Mouse (Mus musculus) monocyte, adult 5-6 weeks (primary cell): ENCODE measurements around the gene Rbm15. TPM values are rescaled to one million over a fixed set of nuclear protein-coding genes. Genes with fewer than 3 reads are reported as not detected.
"Not testable (repeated sequence)": the region's sequence is repeated elsewhere in the genome, so short reads cannot be mapped to it uniquely, and the experiment has no call there.

ENCODE experiments used
- ATAC-seq: fragments of 153-309, 156-312 bp; replicated peaks from 2 replicates; pipeline ENCODE4 v1.8.0; 2017; ENCODE audit warnings: mild to moderate bottlenecking; ENCODE audit not compliant: low TSS enrichment, insufficient number of reproducible peaks, severe bottlenecking, poor library complexity, low FRiP score
- total RNA-seq: library from RNA; stranded (forward); fragments of 200-1000, 200-491, 200-594 nt; gene quantifications from 3 replicates; pipeline ENCODE4 v1.2.3, GENCODE M21; 2017

Gene Rbm15
- total RNA-seq, 1 experiment from 2014 or later: 22.5 TPM

GRCm38 (mm10) chr3:107332127-107332959, 1.1 kb downstream of the Rbm15 start:
- ATAC-seq: no peak

GRCm38 (mm10) chr3:107331746-107332126, 1.7 kb downstream of the Rbm15 start:
- ATAC-seq: no peak

GRCm38 (mm10) chr3:107330503-107331424, 2.7 kb downstream of the Rbm15 start:
- ATAC-seq: no peak

GRCm38 (mm10) chr3:107326442-107326841, 7.0 kb downstream of the Rbm15 start:
- no peak for ATAC-seq

GRCm38 (mm10) chr3:107321776-107322175, 11.7 kb downstream of the Rbm15 start:
- no peak for ATAC-seq

GRCm38 (mm10) chr3:107321141-107321540, 12.3 kb downstream of the Rbm15 start:
- ATAC-seq: no peak

GRCm38 (mm10) chr3:107317338-107317737, 16.1 kb downstream of the Rbm15 start:
- ATAC-seq: no peak

GRCm38 (mm10) chr3:107296917-107297316, 36.6 kb downstream of the Rbm15 start:
- ATAC-seq: not testable (repeated sequence)

- ATAC-seq: no peak
Measured at GRCm38 (mm10) chr3:107295672-107296360, 37.7 kb downstream of the Rbm15 start.

GRCm38 (mm10) chr3:107290764-107291381, 42.6 kb downstream of the Rbm15 start, which contains the start of gene Slc16a4:
Gene Slc16a4 (plus strand): TSS chr3:107291230.
- ATAC-seq: no peak

GRCm38 (mm10) chr3:107287346-107287745, 46.1 kb downstream of the Rbm15 start:
- ATAC-seq: no peak

GRCm38 (mm10) chr3:107286123-107286522, 47.4 kb downstream of the Rbm15 start:
- no peak for ATAC-seq

GRCm38 (mm10) chr3:107278479-107279269, 54.8 kb downstream of the Rbm15 start, which contains the start of gene Lamtor5:
Gene Lamtor5 (plus strand): TSS chr3:107278858.
- ATAC-seq: peak; percentile 85

GRCm38 (mm10) chr3:107276626-107277025, 56.8 kb downstream of the Rbm15 start:
- no peak for ATAC-seq

GRCm38 (mm10) chr3:107275996-107276395, 57.5 kb downstream of the Rbm15 start:
- no peak for ATAC-seq
